Mouse (Mus musculus) brain, embryonic 18.5 days (tissue): ENCODE results near the gene Zdhhc7.

ENCODE experiments used
- DNase-seq: peaks from one replicate; pipeline ENCODE4 v3.0.0-alpha.2; 2012; ENCODE audit warnings: low read depth, low spot score

The Zdhhc7 gene

GRCm38 (mm10) chr8:120101068-120101972, at the start of gene Zdhhc7:
Gene Zdhhc7, minus strand, starts transcription at chr8:120101482.
- peak; percentile 55 for DNase-seq

- DNase-seq, result no peak
Measured at GRCm38 (mm10) chr8:120150028-120150427, 48.7 kb upstream of the Zdhhc7 start.

DNA sequence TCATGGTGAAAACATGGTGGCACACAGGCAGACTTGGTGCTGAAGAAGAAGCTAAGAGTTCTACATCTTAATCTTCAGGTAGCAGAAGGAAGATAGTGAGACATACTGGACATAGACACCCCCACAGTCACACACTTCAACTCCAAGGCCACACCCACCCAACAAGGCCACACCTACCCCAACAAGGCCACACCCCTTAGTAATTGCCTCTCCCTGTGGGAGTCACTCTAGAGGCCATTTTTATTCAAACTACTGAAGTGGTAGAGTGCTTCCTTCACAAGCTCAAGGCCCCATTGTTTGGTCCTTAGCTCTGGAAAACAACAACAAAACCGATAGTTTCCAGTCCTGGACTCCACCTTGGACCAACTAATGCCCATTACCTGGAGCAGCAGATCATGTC, 44.8 kb upstream of the Zdhhc7 start:
- DNase-seq, result no peak

- no peak for DNase-seq
Measured at GRCm38 (mm10) chr8:120144652-120145301, 43.5 kb upstream of the Zdhhc7 start.

DNA sequence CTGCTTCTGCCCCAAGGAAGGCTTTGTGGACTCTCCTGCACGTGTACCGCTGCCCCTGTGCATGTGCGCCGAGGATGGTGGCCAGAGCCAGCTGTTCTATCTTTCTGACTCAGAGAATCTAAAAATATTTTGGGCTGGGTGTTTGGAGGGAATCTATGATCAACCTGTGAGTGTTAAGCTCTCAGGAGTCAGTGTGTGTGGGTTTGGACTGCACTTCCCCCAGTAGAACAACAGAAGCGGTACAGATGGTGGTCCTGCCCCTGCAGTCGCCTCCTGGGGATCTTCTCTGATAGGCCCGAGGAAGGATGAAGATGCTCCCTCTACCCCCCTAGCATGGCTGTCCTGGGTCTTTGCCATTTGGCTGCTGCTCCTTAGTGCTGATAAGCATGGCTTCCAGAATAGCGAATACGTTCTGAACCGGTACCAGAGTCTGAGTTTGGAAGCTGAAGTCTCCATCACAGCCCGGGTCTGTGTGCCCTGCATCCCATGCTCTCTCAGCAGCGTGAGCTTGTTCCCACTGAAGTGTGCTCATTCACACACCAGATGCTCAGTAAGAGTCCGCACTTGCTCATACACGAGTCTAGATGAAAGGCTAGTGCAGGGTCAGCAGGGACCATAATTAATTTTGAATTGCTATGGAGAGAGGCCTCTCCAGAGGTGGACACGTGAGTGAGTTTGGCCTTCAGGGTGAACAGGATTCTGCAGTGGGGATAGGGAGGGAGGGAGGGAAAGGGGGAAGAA, 42.8 kb upstream of the Zdhhc7 start:
- no peak for DNase-seq

DNA sequence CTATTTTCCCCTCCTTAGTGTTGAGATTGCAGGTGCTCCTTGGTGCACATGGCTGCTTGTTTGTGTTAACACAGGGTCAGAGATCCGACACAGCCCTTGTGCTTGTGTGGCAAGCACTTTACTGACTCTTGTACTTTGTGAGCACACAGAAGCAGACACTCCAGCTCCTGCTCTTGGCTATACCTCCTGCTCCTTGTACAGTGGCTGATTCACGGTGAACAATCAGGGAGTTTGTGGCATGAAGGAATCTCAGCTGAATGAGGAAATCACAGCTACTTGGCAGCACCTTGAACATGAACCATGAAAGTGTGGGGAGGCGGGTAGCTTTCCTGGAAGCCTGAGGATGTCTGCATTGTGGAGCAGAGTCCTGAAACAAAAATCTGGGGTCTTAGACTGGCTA, 39.5 kb upstream of the Zdhhc7 start:
- no peak for DNase-seq

DNA sequence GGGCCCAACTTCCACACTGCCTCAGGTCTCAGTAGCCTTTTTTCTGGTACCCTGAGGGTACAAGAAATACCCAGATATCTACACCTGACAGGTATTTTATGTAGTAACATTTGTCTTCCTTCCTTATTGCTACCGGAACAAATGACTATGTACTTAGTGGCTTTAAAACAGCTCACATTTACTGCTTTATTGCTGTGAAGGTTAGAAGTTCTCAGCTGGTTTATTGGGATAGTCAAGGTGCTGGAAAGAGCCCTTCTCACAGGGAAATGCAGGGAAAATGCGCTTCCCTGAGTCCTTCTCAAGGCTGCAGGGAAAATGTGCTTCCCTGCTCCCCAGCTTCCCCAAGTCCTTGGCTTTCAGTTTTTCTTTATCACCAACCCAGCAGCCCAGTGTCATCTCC, 37.7 kb upstream of the Zdhhc7 start:
- DNase-seq, result no peak

DNA sequence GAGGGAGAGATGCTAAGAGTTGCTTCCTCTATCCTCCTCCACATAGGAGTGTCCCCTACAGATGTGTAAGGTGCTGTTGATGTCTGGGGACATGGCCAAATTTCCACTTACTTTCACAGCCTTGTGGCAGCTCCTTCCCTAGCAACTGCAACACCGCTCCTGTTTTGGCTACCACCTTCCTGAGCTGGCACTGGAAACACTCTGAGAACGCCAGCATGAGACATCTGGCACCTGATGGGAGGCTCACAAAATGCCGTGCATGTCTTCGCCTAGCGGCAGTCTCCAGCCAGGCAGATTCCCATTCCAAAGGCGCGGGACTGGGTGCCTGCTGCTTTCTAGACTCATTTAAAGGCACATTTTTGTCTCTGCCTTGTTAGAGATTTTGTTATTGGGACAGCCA, 35.3 kb upstream of the Zdhhc7 start:
- DNase-seq, result no peak

DNA sequence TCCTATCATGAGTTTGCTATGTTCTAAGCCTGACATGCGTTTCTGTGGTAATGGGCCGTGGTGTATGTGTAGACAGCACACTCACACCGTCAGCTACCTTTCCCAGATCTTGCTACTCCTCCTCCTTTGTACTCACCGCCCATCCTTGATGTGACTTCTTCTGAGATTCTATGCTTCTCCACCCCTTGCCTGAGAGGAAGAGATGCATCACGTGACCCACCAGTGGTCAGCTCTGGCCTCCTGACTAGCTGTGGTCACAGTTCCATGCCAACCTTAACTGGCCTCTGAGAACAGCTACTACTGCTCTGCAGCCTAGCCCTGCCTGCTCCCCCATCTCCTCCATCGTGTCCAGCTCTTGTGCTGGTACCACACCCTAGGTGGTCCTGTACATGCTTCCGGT, 34.4 kb upstream of the Zdhhc7 start:
- no peak for DNase-seq

GRCm38 (mm10) chr8:120133169-120133568, 31.9 kb upstream of the Zdhhc7 start:
- no peak for DNase-seq

DNA sequence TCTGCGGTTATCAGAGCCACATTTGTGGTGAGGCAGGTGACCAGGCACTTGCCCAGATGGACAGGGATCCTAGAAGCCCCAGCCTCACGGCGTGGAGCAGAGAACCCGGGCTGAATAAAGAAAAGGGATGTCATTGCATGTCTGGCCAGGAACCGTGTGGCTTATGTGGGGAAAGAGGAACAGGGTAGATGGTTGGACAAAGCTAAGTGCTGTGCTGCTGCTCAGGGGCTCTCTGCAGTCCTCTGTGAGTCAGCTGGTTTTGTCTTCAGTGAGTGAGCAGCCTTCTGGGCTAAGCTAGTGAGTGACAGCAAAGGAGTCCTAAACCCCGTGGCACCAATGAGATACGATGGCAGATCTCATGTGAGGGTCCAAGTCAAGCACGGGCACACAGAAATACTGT, 29.9 kb upstream of the Zdhhc7 start:
- DNase-seq, result no peak

DNA sequence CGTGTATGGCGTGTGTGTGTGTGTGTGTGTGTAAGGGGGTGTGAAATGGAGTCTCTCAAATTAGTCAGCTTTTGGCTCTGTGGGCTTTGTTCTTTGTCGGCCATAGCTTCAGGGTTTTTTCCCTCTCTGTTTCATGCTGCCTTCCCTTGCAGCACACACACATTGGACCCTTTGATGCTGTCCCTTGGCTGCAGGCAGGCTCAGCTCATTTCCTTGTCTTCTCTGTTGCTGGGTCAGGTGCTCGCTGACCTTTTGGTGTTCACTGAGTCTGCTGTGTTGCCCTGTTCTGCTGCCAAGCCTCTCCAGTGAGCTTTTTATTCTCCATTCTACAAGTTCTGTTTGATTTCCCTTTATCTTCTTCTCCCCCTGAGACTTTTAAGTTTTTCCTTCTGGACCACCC, 28.3 kb upstream of the Zdhhc7 start:
- DNase-seq, result no peak

DNA sequence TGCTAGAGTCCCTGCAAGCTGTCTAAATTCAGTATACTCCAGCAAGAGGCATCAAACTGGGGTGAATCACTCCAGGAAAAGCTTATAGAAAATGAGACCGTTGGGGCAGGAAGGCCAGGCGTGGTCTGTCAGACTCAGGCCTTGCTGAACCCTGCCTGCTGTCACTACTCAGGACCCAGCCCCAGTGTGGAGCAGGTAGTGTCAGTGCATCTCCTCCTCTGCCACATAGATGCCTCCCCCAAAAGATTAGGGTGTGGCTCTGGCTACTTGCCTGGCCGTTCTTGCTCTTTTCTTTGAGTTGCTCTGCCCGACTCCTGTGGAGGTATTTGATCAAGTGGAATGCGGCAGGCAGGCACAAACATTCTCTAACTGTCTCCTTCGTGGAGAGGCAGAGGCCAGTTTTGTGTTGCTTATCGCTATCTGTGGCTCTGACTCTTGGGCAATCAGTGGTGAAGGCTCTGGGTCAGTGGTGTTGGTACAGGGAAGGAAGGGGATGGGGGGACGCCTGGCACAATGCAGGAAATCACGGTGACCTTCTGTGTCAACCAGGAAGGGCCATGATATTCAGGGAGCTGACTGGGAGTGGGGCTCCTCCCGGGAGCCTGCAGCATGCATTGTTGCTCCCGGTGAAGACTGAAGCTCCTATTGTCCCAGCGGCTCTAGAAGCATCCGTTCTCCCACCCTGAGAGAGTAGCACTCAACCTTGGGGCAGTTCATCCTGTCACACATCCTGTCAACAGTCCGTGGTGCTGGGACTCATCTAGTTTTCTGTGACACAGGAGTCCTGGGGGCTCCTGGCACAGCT, 25.3 kb upstream of the Zdhhc7 start:
- DNase-seq, result no peak

DNA sequence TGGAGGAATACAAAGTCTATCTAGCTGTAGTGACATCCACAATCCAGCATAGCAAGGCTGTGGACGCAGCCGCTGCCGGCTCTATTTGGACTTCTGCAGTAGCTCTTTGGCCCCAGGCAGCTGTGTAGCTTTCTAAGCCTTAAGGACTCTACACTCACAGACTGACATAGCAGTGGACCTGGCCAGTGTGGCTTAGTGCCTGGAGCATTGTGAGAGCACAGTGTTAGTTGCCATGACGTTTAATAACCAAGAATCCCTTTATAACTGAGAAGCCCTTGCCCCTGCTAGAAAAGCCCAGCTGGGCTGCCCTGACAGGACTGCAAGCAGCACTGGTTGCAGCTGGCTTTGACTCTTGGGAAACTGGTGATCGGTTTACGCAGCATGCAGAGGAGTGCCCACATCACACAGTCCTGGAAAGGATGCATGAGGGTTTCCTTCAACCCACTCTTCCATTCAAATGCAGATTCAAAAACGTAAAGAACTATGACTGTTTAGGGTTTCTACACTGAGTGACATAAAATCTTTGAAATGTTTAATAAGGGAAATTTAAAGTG, 23.6 kb upstream of the Zdhhc7 start:
- DNase-seq, result no peak

DNA sequence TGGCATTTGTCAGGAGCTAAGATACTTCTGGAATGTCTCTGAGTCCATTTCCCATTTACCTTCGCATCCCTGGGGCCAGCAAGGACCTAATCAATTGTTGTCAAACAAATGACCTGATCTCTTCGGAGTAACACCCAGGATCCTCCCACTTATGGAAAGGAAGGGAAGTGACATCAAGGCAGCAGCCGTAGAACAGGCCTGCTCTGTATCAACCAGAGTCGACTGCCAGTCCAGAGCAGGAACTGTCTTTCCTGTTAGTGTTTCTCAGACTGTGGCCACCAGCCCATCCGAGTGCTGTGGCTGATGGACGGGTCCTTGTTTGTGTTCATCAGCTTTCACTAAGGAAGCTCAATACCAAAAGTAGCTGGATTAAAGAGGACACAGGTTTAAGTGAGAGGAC, 23.0 kb upstream of the Zdhhc7 start:
- DNase-seq, result no peak

GRCm38 (mm10) chr8:120120951-120121350, 19.7 kb upstream of the Zdhhc7 start:
- DNase-seq, result no peak

DNA sequence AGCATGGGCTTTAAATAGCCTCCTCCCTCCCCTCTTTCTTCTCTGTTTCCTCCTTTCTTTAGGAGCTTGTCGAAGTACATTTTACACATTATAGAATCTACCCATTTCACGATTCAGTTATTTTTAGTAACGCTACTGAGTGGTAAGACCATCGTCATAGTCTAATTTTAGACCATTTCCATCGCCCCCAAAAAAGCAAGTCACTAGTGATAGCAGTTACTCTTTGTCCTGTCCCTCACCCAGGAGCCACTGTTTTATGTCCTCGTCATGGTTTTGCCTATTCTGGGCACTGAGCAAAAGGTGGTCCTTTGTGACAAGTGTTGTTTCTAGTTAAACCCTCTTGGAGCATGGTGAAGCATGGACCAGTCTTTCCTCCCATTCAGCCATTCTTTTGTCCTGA, 18.6 kb upstream of the Zdhhc7 start:
- no peak for DNase-seq

- no peak for DNase-seq
Measured at GRCm38 (mm10) chr8:120119429-120119828, 18.1 kb upstream of the Zdhhc7 start.

DNA sequence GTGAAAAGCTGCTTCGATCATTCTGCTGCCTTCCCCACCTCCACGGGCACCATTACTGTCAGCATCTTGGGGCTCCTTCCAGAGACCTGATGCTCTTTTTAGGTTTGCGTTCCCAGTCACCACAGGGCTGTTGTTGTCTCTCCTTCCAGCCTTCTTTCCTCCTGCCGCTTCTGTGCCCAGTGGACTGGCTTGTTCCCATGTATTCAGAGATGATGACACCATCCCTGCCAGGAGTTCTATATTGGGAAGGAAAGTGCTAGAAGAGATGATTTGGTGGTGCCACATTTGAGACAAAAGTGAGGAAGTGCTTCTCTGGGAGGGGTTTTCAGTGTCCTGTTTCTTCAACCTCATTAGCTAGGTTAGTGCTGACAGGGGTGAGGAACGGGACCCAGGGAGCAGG, 17.6 kb upstream of the Zdhhc7 start:
- DNase-seq, result no peak

- no peak for DNase-seq
Measured at GRCm38 (mm10) chr8:120118162-120118561, 16.9 kb upstream of the Zdhhc7 start.

DNA sequence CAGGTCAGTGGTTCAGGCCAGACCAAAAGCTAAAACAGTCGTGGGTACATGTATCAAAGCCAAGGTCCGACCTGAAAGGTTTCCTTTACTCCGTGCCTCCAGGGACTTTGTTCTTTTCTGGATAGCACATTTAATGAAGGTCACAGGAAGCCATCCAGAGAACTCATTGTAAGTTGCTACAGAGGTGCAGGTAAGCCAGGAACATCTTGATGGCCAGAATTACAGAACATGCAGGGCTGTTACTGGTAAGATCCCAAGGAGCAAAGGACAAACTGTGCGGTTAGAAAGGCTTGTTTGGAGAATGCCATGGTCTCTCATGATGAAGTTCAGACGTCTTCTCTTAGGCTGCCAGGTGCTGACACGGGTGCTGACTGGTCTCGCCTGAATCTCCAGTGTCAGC, 15.3 kb upstream of the Zdhhc7 start:
- DNase-seq, result no peak
